Mouse (Mus musculus) ES-Bruce4 (cell line): ENCODE measurements around the gene Lims1.

Experiments
- CTCF ChIP-seq: IDR thresholded peaks from one replicate; pipeline ENCODE4 v1.8.1; 2011; ENCODE audit warnings: low read depth, low read length
- EP300 ChIP-seq: IDR thresholded peaks from 2 replicates; pipeline ENCODE4 v1.6.1; 2011; ENCODE audit warnings: low read depth, low read length; ENCODE audit not compliant: insufficient read depth

GRCm38 (mm10) chr10:58359952-58360351, 36.7 kb downstream of the Lims1 start:
- no peak for TF ChIP-seq CTCF
- TF ChIP-seq EP300: no peak
